Mouse (Mus musculus): ENCODE data around the gene Twsg1. TPM values are rescaled to one million over a fixed set of nuclear protein-coding genes. Genes with fewer than 3 reads are reported as not detected.
A peak's percentile ranks its signal among the peaks of the same experiment; 100 is the strongest.

The Twsg1 gene
- polyA plus RNA-seq, 1 experiment = 21.0 TPM

- WGBS = 86% methylated on average over 2 of the region's 2 CpGs
- H3K4me1 ChIP-seq (ENCODE audit: control insufficient read depth, insufficient read depth, insufficient read length, low read length) = peaks cover 6% of the 10 kb centered on the region; the same call in 1 of the 2 replicates
- H3K27ac ChIP-seq (ENCODE audit: insufficient read depth, low read depth, low read length) = no peak overlapping the region
- TF ChIP-seq CTCF (IDR thresholded peaks at IDR 0.05; ENCODE audit: extremely low read depth, insufficient read length, insufficient replicate concordance, low read depth, low read length) = peak; percentile 46; the same call in 1 of the 2 replicates
- no peak for TF ChIP-seq POLR2A (IDR thresholded peaks at IDR 0.05; ENCODE audit: low read depth, low read length)
- H3K27me3 ChIP-seq (ENCODE audit: control insufficient read depth, insufficient read depth, low read length) = no peaks in the 10 kb centered on the region
- peaks cover 4% of the 10 kb centered on the region for H3K36me3 ChIP-seq (ENCODE audit: control insufficient read depth, insufficient read depth, low read length)
- H3K4me3 ChIP-seq (ENCODE audit: low read depth, low read length) = no peak overlapping the region
These were observed 17.3 kb downstream of the Twsg1 start for GRCm38 (mm10) chr17:65933741-65934140.

GRCm38 (mm10) chr17:65931525-65931924, 19.5 kb downstream of the Twsg1 start:
- Histone ChIP-seq H3K36me3 (ENCODE audit: control insufficient read depth, insufficient read depth, low read length) (peaks cover 6% of the 10 kb centered on the region; the same call in 1 of the 2 replicates), H3K4me1 (ENCODE audit: control insufficient read depth, insufficient read depth, insufficient read length, low read length) (peaks cover 6% of the 10 kb centered on the region; the same call in 1 of the 2 replicates), H3K4me3 (ENCODE audit: low read depth, low read length) (no peak overlapping the region), H3K27ac (ENCODE audit: insufficient read depth, low read depth, low read length) (peak overlapping the region; percentile 57), H3K27me3 (ENCODE audit: control insufficient read depth, insufficient read depth, low read length) (no peaks in the 10 kb centered on the region)
- WGBS = 80% methylated on average over 6 of the region's 6 CpGs
- TF ChIP-seq POLR2A (IDR thresholded peaks at IDR 0.05; ENCODE audit: low read depth, low read length) = no peak
- TF ChIP-seq CTCF (IDR thresholded peaks at IDR 0.05; ENCODE audit: extremely low read depth, insufficient read length, insufficient replicate concordance, low read depth, low read length) = no peak

- 63% methylated on average over 6 of the region's 6 CpGs for WGBS
- H3K4me1 ChIP-seq (ENCODE audit: control insufficient read depth, insufficient read depth, insufficient read length, low read length) = peaks cover 6% of the 10 kb centered on the region; the same call in 1 of the 2 replicates
- peak overlapping the region; percentile 57 for H3K27ac ChIP-seq (ENCODE audit: insufficient read depth, low read depth, low read length)
- H3K27me3 ChIP-seq (ENCODE audit: control insufficient read depth, insufficient read depth, low read length) = no peaks in the 10 kb centered on the region
- TF ChIP-seq CTCF (IDR thresholded peaks at IDR 0.05; ENCODE audit: extremely low read depth, insufficient read length, insufficient replicate concordance, low read depth, low read length) (no peak), POLR2A (IDR thresholded peaks at IDR 0.05; ENCODE audit: low read depth, low read length) (no peak)
- no peak overlapping the region for H3K4me3 ChIP-seq (ENCODE audit: low read depth, low read length)
- H3K36me3 ChIP-seq (ENCODE audit: control insufficient read depth, insufficient read depth, low read length) = peaks cover 8% of the 10 kb centered on the region; the same call in 1 of the 2 replicates
These were observed 20.1 kb downstream of the Twsg1 start for GRCm38 (mm10) chr17:65930960-65931359.

GRCm38 (mm10) chr17:65930158-65930826, 20.7 kb downstream of the Twsg1 start:
- peaks cover 6% of the 10 kb centered on the region; the same call in 1 of the 2 replicates for H3K4me1 ChIP-seq (ENCODE audit: control insufficient read depth, insufficient read depth, insufficient read length, low read length)
- TF ChIP-seq POLR2A (IDR thresholded peaks at IDR 0.05; ENCODE audit: low read depth, low read length) (no peak), CTCF (IDR thresholded peaks at IDR 0.05; ENCODE audit: extremely low read depth, insufficient read length, insufficient replicate concordance, low read depth, low read length) (no peak)
- H3K36me3 ChIP-seq (ENCODE audit: control insufficient read depth, insufficient read depth, low read length) = peaks cover 10% of the 10 kb centered on the region; the same call in 1 of the 2 replicates
- no peaks in the 10 kb centered on the region for H3K27me3 ChIP-seq (ENCODE audit: control insufficient read depth, insufficient read depth, low read length)
- 83% methylated on average over 7 of the region's 7 CpGs for WGBS
- H3K27ac ChIP-seq (ENCODE audit: insufficient read depth, low read depth, low read length) = no peak overlapping the region; the same call in 1 of the 2 replicates
- H3K4me3 ChIP-seq (ENCODE audit: low read depth, low read length) = no peak overlapping the region

- Histone ChIP-seq H3K4me3 (ENCODE audit: low read depth, low read length) (no peak overlapping the region), H3K27ac (ENCODE audit: insufficient read depth, low read depth, low read length) (no peak overlapping the region), H3K4me1 (ENCODE audit: control insufficient read depth, insufficient read depth, insufficient read length, low read length) (peaks cover 6% of the 10 kb centered on the region; the same call in 1 of the 2 replicates), H3K36me3 (ENCODE audit: control insufficient read depth, insufficient read depth, low read length) (peaks cover 13% of the 10 kb centered on the region; the same call in 1 of the 2 replicates), H3K27me3 (ENCODE audit: control insufficient read depth, insufficient read depth, low read length) (no peaks in the 10 kb centered on the region)
- 65% methylated on average over 22 of the region's 22 CpGs for WGBS
- TF ChIP-seq CTCF (IDR thresholded peaks at IDR 0.05; ENCODE audit: extremely low read depth, insufficient read length, insufficient replicate concordance, low read depth, low read length) = no peak
- no peak for TF ChIP-seq POLR2A (IDR thresholded peaks at IDR 0.05; ENCODE audit: low read depth, low read length)
These were observed 21.6 kb downstream of the Twsg1 start for GRCm38 (mm10) chr17:65929319-65929978.

GRCm38 (mm10) chr17:65927077-65927476, 23.9 kb downstream of the Twsg1 start:
- TF ChIP-seq POLR2A (IDR thresholded peaks at IDR 0.05; ENCODE audit: low read depth, low read length) = no peak
- TF ChIP-seq CTCF (IDR thresholded peaks at IDR 0.05; ENCODE audit: extremely low read depth, insufficient read length, insufficient replicate concordance, low read depth, low read length) = no peak
- 91% methylated on average over 4 of the region's 4 CpGs for WGBS
- H3K4me1 ChIP-seq (ENCODE audit: control insufficient read depth, insufficient read depth, insufficient read length, low read length) = peaks cover 6% of the 10 kb centered on the region; the same call in 1 of the 2 replicates
- H3K36me3 ChIP-seq (ENCODE audit: control insufficient read depth, insufficient read depth, low read length) = peaks cover 21% of the 10 kb centered on the region
- no peaks in the 10 kb centered on the region for H3K27me3 ChIP-seq (ENCODE audit: control insufficient read depth, insufficient read depth, low read length)
- H3K27ac ChIP-seq (ENCODE audit: insufficient read depth, low read depth, low read length) = no peak overlapping the region
- no peak overlapping the region for H3K4me3 ChIP-seq (ENCODE audit: low read depth, low read length)

GRCm38 (mm10) chr17:65924218-65924617, 26.8 kb downstream of the Twsg1 start:
- Histone ChIP-seq H3K4me3 (ENCODE audit: low read depth, low read length) (no peak overlapping the region), H3K27ac (ENCODE audit: insufficient read depth, low read depth, low read length) (no peak overlapping the region), H3K27me3 (ENCODE audit: control insufficient read depth, insufficient read depth, low read length) (no peaks in the 10 kb centered on the region), H3K4me1 (ENCODE audit: control insufficient read depth, insufficient read depth, insufficient read length, low read length) (peaks cover 3% of the 10 kb centered on the region; the same call in 1 of the 2 replicates), H3K36me3 (ENCODE audit: control insufficient read depth, insufficient read depth, low read length) (peaks cover 23% of the 10 kb centered on the region)
- TF ChIP-seq CTCF (IDR thresholded peaks at IDR 0.05; ENCODE audit: extremely low read depth, insufficient read length, insufficient replicate concordance, low read depth, low read length) = no peak
- TF ChIP-seq POLR2A (IDR thresholded peaks at IDR 0.05; ENCODE audit: low read depth, low read length) = no peak
- 72% methylated on average over 5 of the region's 5 CpGs for WGBS
